Mouse (Mus musculus): ENCODE measurements around the gene Pak6. TPM values are rescaled to one million over a fixed set of nuclear protein-coding genes. Genes with fewer than 3 reads are reported as not detected.

The Pak6 gene
- total RNA-seq, 1 experiment from 2014 or later, result 0.23 TPM

DNA sequence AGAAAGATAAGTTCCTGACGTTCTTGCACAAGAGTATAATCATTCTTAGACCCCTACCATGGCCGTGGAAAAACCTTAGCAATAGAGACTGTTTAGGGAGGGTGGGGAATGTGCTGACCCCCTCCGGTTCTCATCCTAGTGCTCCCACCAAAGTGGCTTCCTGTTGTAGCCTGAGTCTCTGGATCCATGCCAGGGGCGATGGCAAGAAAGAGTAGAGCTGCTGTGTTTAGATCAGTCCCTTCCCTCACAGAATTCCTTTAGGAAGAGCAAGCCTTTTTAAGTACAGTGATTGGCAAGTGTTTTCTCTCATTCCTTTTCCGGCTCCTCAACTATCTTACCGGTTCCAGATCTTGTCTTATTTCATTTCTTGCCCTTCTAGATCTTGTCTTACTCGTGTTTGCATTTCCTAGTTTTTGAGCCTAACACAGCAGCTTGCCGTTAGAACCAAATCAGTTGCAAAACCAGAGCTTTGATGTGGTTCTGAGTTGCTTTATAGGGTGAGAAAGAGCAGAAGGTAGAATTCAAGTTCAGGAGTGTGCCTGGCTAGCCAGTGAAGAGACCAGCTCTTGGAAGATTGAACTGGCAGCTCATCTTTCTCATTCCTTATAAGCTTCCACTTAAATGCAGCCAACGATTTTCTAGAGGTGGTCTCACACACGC lies 84.3 kb downstream of the Pak6 start:
- no peak for ATAC-seq (ENCODE audit: extremely low read depth, insufficient number of reproducible peaks, low FRiP score, poor library complexity, severe bottlenecking)

Other genes starting within 250 kb of the Pak6 start
- gene Srp14, start 183.6 kb upstream of the Pak6 start, total RNA-seq (2017), result 184 and 186 TPM in 2 replicates
- gene Bmf, start 113.6 kb upstream of the Pak6 start, total RNA-seq (2017), result 34.7 and 35.5 TPM in 2 replicates
- 3.8 and 5.0 TPM in 2 replicates for gene Bub1b, start 65.1 kb upstream of the Pak6 start, total RNA-seq (2017)
- 0.74 and 1.2 TPM in 2 replicates for gene Ankrd63, start 40.7 kb downstream of the Pak6 start, total RNA-seq (2017)
- gene Plcb2, start 65.1 kb downstream of the Pak6 start, total RNA-seq (2017), result 87.3 and 90.5 TPM in 2 replicates
- gene Inafm2, start 82.5 kb downstream of the Pak6 start, total RNA-seq (2017), result 19.8 and 20.9 TPM in 2 replicates
- not detected in 2 replicates for gene Ccdc9b, start 99.4 kb downstream of the Pak6 start, total RNA-seq (2017)
- gene Phgr1, start 109.5 kb downstream of the Pak6 start, total RNA-seq (2017), result not detected in 2 replicates
- gene Disp2, start 116.4 kb downstream of the Pak6 start, total RNA-seq (2017), result not detected in 2 replicates
- gene Knstrn, start 150.7 kb downstream of the Pak6 start, total RNA-seq (2017), result 10.7 and 13.2 TPM in 2 replicates
- 36.6 and 47.0 TPM in 2 replicates for gene Ivd, start 198.7 kb downstream of the Pak6 start, total RNA-seq (2017)
- 15.2 and 16.2 TPM in 2 replicates for gene Bahd1, start 237.1 kb downstream of the Pak6 start, total RNA-seq (2017)